Mouse (Mus musculus) bone marrow, adult 2 months (tissue): ENCODE data around the gene Man1a.

ENCODE experiments used
- CTCF ChIP-seq: fragments of 200-500 bp; IDR thresholded peaks from 2 replicates; pipeline ENCODE4 v1.5.1; 2011; ENCODE audit warnings: low read length, control low read depth; ENCODE audit not compliant: control insufficient read depth, insufficient read depth
- POLR2A ChIP-seq: fragments of 200-500 bp; IDR thresholded peaks from 2 replicates; pipeline ENCODE4 v1.6.1; 2011; ENCODE audit warnings: low read depth, mild to moderate bottlenecking, control low read depth, low read length, borderline replicate concordance; ENCODE audit not compliant: control insufficient read depth

GRCm38 (mm10) chr10:53984086-53984485 is 92.3 kb downstream of the Man1a start:
- TF ChIP-seq CTCF: no peak
- TF ChIP-seq POLR2A: no peak
